Mouse (Mus musculus): ENCODE results near the gene Dock9. TPM values are rescaled to one million over a fixed set of nuclear protein-coding genes. Genes with fewer than 3 reads are reported as not detected.

Gene Dock9
- polyA plus RNA-seq, 1 experiment: 2.7 TPM

- no peaks in the 10 kb centered on the region for H3K36me3 ChIP-seq (ENCODE audit: control insufficient read depth, insufficient read depth)
- no peak overlapping the region for H3ac ChIP-seq (ENCODE audit: control insufficient read depth, insufficient read length, low read depth)
- H3K79me2 ChIP-seq (ENCODE audit: control insufficient read depth, insufficient read depth): no peaks in the 10 kb centered on the region
- no peaks in the 10 kb centered on the region for H3K27me3 ChIP-seq (ENCODE audit: control insufficient read depth, insufficient read depth, insufficient read length)
- no peak for TF ChIP-seq MYOD1 (IDR thresholded peaks at IDR 0.05; ENCODE audit: control insufficient read depth, insufficient read length, low read depth)
- TF ChIP-seq CEBPB (IDR thresholded peaks at IDR 0.05; ENCODE audit: low read depth): no peak
- TF ChIP-seq USF1 (IDR thresholded peaks at IDR 0.05; ENCODE audit: low read depth): no peak
- TF ChIP-seq CTCF (IDR thresholded peaks at IDR 0.05; ENCODE audit: control insufficient read depth, insufficient read depth, insufficient read length): no peak
- no peak for TF ChIP-seq MYOG (IDR thresholded peaks at IDR 0.05; ENCODE audit: control insufficient read depth, extremely low read depth, insufficient read length)
- no peaks in the 10 kb centered on the region for H3K79me3 ChIP-seq (ENCODE audit: low read depth)
- H3K4me3 ChIP-seq (ENCODE audit: insufficient read depth, poor library complexity, severe bottlenecking): no peak overlapping the region
Observed at GRCm38 (mm10) chr14:121678445-121678844, 119.2 kb downstream of the Dock9 start.

GRCm38 (mm10) chr14:121676596-121677330 lies 120.9 kb downstream of the Dock9 start:
- H3K36me3 ChIP-seq (ENCODE audit: control insufficient read depth, insufficient read depth): no peaks in the 10 kb centered on the region
- H3ac ChIP-seq (ENCODE audit: control insufficient read depth, insufficient read length, low read depth): no peak overlapping the region
- TF ChIP-seq MYOG (IDR thresholded peaks at IDR 0.05; ENCODE audit: control insufficient read depth, extremely low read depth, insufficient read length) (no peak), MAX (IDR thresholded peaks at IDR 0.05) (no peak), USF1 (IDR thresholded peaks at IDR 0.05; ENCODE audit: low read depth) (no peak), CTCF (IDR thresholded peaks at IDR 0.05; ENCODE audit: control insufficient read depth, insufficient read depth, insufficient read length) (no peak), FOSL1 (IDR thresholded peaks at IDR 0.05; ENCODE audit: insufficient read depth, low read length, poor library complexity, severe bottlenecking) (no peak), CEBPB (IDR thresholded peaks at IDR 0.05; ENCODE audit: low read depth) (no peak), MYOD1 (IDR thresholded peaks at IDR 0.05; ENCODE audit: control insufficient read depth, insufficient read length, low read depth) (no peak)

GRCm38 (mm10) chr14:121676121-121676591 lies 121.5 kb downstream of the Dock9 start:
- Histone ChIP-seq H3K4me3 (ENCODE audit: insufficient read depth, poor library complexity, severe bottlenecking) (no peak overlapping the region), H3K79me2 (ENCODE audit: control insufficient read depth, insufficient read depth) (no peaks in the 10 kb centered on the region), H3K79me3 (ENCODE audit: low read depth) (no peaks in the 10 kb centered on the region), H3K27me3 (ENCODE audit: control insufficient read depth, insufficient read depth, insufficient read length) (no peaks in the 10 kb centered on the region), H3ac (ENCODE audit: control insufficient read depth, insufficient read length, low read depth) (no peak overlapping the region), H3K36me3 (ENCODE audit: control insufficient read depth, insufficient read depth) (no peaks in the 10 kb centered on the region)
- no peak for TF ChIP-seq MYOD1 (IDR thresholded peaks at IDR 0.05; ENCODE audit: control insufficient read depth, insufficient read length, low read depth)
- TF ChIP-seq MYOG (IDR thresholded peaks at IDR 0.05; ENCODE audit: control insufficient read depth, extremely low read depth, insufficient read length): no peak
- TF ChIP-seq USF1 (IDR thresholded peaks at IDR 0.05; ENCODE audit: low read depth): no peak
- no peak for TF ChIP-seq MAX (IDR thresholded peaks at IDR 0.05)
- TF ChIP-seq CTCF (IDR thresholded peaks at IDR 0.05; ENCODE audit: control insufficient read depth, insufficient read depth, insufficient read length): no peak
- no peak for TF ChIP-seq FOSL1 (IDR thresholded peaks at IDR 0.05; ENCODE audit: insufficient read depth, low read length, poor library complexity, severe bottlenecking)
- TF ChIP-seq CEBPB (IDR thresholded peaks at IDR 0.05; ENCODE audit: low read depth): no peak

More at GRCm38 (mm10) chr14:121676596-121677330, 120.9 kb downstream of the Dock9 start:
- Histone ChIP-seq H3K79me2 (ENCODE audit: control insufficient read depth, insufficient read depth) (no peaks in the 10 kb centered on the region), H3K79me3 (ENCODE audit: low read depth) (no peaks in the 10 kb centered on the region), H3K4me3 (ENCODE audit: insufficient read depth, poor library complexity, severe bottlenecking) (no peak overlapping the region), H3K27me3 (ENCODE audit: control insufficient read depth, insufficient read depth, insufficient read length) (no peaks in the 10 kb centered on the region)

GRCm38 (mm10) chr14:121675579-121675978 lies 122.1 kb downstream of the Dock9 start:
- no peaks in the 10 kb centered on the region for H3K79me3 ChIP-seq (ENCODE audit: low read depth)
- TF ChIP-seq CEBPB (IDR thresholded peaks at IDR 0.05; ENCODE audit: low read depth) (no peak), CTCF (IDR thresholded peaks at IDR 0.05; ENCODE audit: control insufficient read depth, insufficient read depth, insufficient read length) (no peak), USF1 (IDR thresholded peaks at IDR 0.05; ENCODE audit: low read depth) (no peak), FOSL1 (IDR thresholded peaks at IDR 0.05; ENCODE audit: insufficient read depth, low read length, poor library complexity, severe bottlenecking) (no peak), MYOD1 (IDR thresholded peaks at IDR 0.05; ENCODE audit: control insufficient read depth, insufficient read length, low read depth) (no peak), MAX (IDR thresholded peaks at IDR 0.05) (no peak), MYOG (IDR thresholded peaks at IDR 0.05; ENCODE audit: control insufficient read depth, extremely low read depth, insufficient read length) (no peak)
- H3K36me3 ChIP-seq (ENCODE audit: control insufficient read depth, insufficient read depth): no peaks in the 10 kb centered on the region
- H3K4me3 ChIP-seq (ENCODE audit: insufficient read depth, poor library complexity, severe bottlenecking): no peak overlapping the region
- H3K27me3 ChIP-seq (ENCODE audit: control insufficient read depth, insufficient read depth, insufficient read length): no peaks in the 10 kb centered on the region
- H3ac ChIP-seq (ENCODE audit: control insufficient read depth, insufficient read length, low read depth): no peak overlapping the region
- H3K79me2 ChIP-seq (ENCODE audit: control insufficient read depth, insufficient read depth): no peaks in the 10 kb centered on the region

GRCm38 (mm10) chr14:121675146-121675545 lies 122.5 kb downstream of the Dock9 start:
- Histone ChIP-seq H3K79me2 (ENCODE audit: control insufficient read depth, insufficient read depth) (no peaks in the 10 kb centered on the region), H3ac (ENCODE audit: control insufficient read depth, insufficient read length, low read depth) (no peak overlapping the region), H3K27me3 (ENCODE audit: control insufficient read depth, insufficient read depth, insufficient read length) (no peaks in the 10 kb centered on the region), H3K36me3 (ENCODE audit: control insufficient read depth, insufficient read depth) (no peaks in the 10 kb centered on the region), H3K79me3 (ENCODE audit: low read depth) (no peaks in the 10 kb centered on the region), H3K4me3 (ENCODE audit: insufficient read depth, poor library complexity, severe bottlenecking) (no peak overlapping the region)
- TF ChIP-seq FOSL1 (IDR thresholded peaks at IDR 0.05; ENCODE audit: insufficient read depth, low read length, poor library complexity, severe bottlenecking) (no peak), MYOD1 (IDR thresholded peaks at IDR 0.05; ENCODE audit: control insufficient read depth, insufficient read length, low read depth) (no peak), MAX (IDR thresholded peaks at IDR 0.05) (no peak), USF1 (IDR thresholded peaks at IDR 0.05; ENCODE audit: low read depth) (no peak), CEBPB (IDR thresholded peaks at IDR 0.05; ENCODE audit: low read depth) (no peak), MYOG (IDR thresholded peaks at IDR 0.05; ENCODE audit: control insufficient read depth, extremely low read depth, insufficient read length) (no peak), CTCF (IDR thresholded peaks at IDR 0.05; ENCODE audit: control insufficient read depth, insufficient read depth, insufficient read length) (no peak)

Measured in C2C12 (cell line).